Mouse (Mus musculus) cerebellum, adult 8-10 months (tissue): Measurements from ENCODE around the gene Casp9.

ENCODE experiments used
- DNase-seq: peaks from one replicate; pipeline ENCODE4 v3.0.0; 2022

The Casp9 gene

GRCm38 (mm10) chr4:141781201-141781985 lies 12.0 kb upstream of the Casp9 start:
- DNase-seq: no peak

- no peak for DNase-seq
Measured at GRCm38 (mm10) chr4:141784835-141785234, 8.6 kb upstream of the Casp9 start.

- no peak for DNase-seq
Measured at GRCm38 (mm10) chr4:141786141-141786540, 7.3 kb upstream of the Casp9 start.

- no peak for DNase-seq
Measured at GRCm38 (mm10) chr4:141787046-141787445, 6.4 kb upstream of the Casp9 start.

GRCm38 (mm10) chr4:141787462-141787861 lies 6.0 kb upstream of the Casp9 start:
- DNase-seq: no peak

- DNase-seq: no peak
Measured at GRCm38 (mm10) chr4:141789564-141790218, 3.7 kb upstream of the Casp9 start.

- peak; percentile 96 for DNase-seq
Measured at GRCm38 (mm10) chr4:141790524-141790990, 2.9 kb upstream of the Casp9 start, which contains the start of gene Dnajc16. Gene Dnajc16 (minus strand): TSS chr4:141790931.

GRCm38 (mm10) chr4:141791486-141791885 lies 1.9 kb upstream of the Casp9 start:
- DNase-seq: no peak

- DNase-seq: peak; percentile 53
Measured at GRCm38 (mm10) chr4:141791951-141792350, 1.5 kb upstream of the Casp9 start.

- DNase-seq: no peak
Measured at GRCm38 (mm10) chr4:141792554-141793281, 694 bp upstream of the Casp9 start.

GRCm38 (mm10) chr4:141794152-141794535 lies 732 bp downstream of the Casp9 start:
- no peak for DNase-seq

- no peak for DNase-seq
Measured at GRCm38 (mm10) chr4:141796356-141796755, 2.9 kb downstream of the Casp9 start.

GRCm38 (mm10) chr4:141796954-141797353 lies 3.5 kb downstream of the Casp9 start:
- DNase-seq: no peak

GRCm38 (mm10) chr4:141797545-141797944 lies 4.1 kb downstream of the Casp9 start:
- DNase-seq: no peak

- DNase-seq: no peak
Measured at GRCm38 (mm10) chr4:141804105-141804504, 10.7 kb downstream of the Casp9 start.

GRCm38 (mm10) chr4:141805886-141806285 lies 12.5 kb downstream of the Casp9 start:
- no peak for DNase-seq

GRCm38 (mm10) chr4:141809850-141810464 lies 16.5 kb downstream of the Casp9 start:
- no peak for DNase-seq

- no peak for DNase-seq
Measured at GRCm38 (mm10) chr4:141810975-141811374, 17.6 kb downstream of the Casp9 start.

- DNase-seq: no peak
Measured at GRCm38 (mm10) chr4:141811375-141811774, 18.0 kb downstream of the Casp9 start.

- DNase-seq: no peak
Measured at GRCm38 (mm10) chr4:141816267-141816666, 22.9 kb downstream of the Casp9 start.

GRCm38 (mm10) chr4:141816776-141817655 lies 23.6 kb downstream of the Casp9 start:
- DNase-seq: no peak

- no peak for DNase-seq
Measured at GRCm38 (mm10) chr4:141817706-141818105, 24.3 kb downstream of the Casp9 start.
